Mouse (Mus musculus) ovary, adult 18-20 months (tissue): ENCODE data around the gene Snx9.

Experiments used
- DNase-seq: peaks from one replicate; pipeline ENCODE4 v3.0.0; 2022; ENCODE audit warnings: low spot score, mixed read lengths

Gene Snx9

GRCm38 (mm10) chr17:5926710-5927109, 85.6 kb downstream of the Snx9 start:
- no peak for DNase-seq

GRCm38 (mm10) chr17:5929031-5929430, 87.9 kb downstream of the Snx9 start:
- DNase-seq: no peak

GRCm38 (mm10) chr17:5932161-5932560, 91.0 kb downstream of the Snx9 start:
- DNase-seq: no peak

GRCm38 (mm10) chr17:5934554-5935324, 93.6 kb downstream of the Snx9 start:
- peak; percentile 71 for DNase-seq

- no peak for DNase-seq
These were observed 94.6 kb downstream of the Snx9 start for GRCm38 (mm10) chr17:5935680-5936079.

- DNase-seq: no peak
These were observed 95.1 kb downstream of the Snx9 start for GRCm38 (mm10) chr17:5936276-5936675.

GRCm38 (mm10) chr17:5937441-5937840, 96.3 kb downstream of the Snx9 start:
- peak; percentile 55 for DNase-seq

- DNase-seq: no peak
These were observed 98.7 kb downstream of the Snx9 start for GRCm38 (mm10) chr17:5939871-5940270.

GRCm38 (mm10) chr17:5940792-5941191, 99.7 kb downstream of the Snx9 start:
- peak; percentile 74 for DNase-seq

- DNase-seq: peak; percentile 48
These were observed 100.3 kb downstream of the Snx9 start, which contains the start of gene Synj2 for GRCm38 (mm10) chr17:5941230-5942043. Gene Synj2, plus strand, starts transcription at chr17:5941280.

- no peak for DNase-seq
These were observed 101.0 kb downstream of the Snx9 start for GRCm38 (mm10) chr17:5942156-5942555.

GRCm38 (mm10) chr17:5943053-5943452, 101.9 kb downstream of the Snx9 start:
- no peak for DNase-seq

GRCm38 (mm10) chr17:5947039-5947438, 105.9 kb downstream of the Snx9 start:
- DNase-seq: no peak

GRCm38 (mm10) chr17:5952455-5952854, 111.3 kb downstream of the Snx9 start:
- DNase-seq: no peak

- no peak for DNase-seq
These were observed 115.3 kb downstream of the Snx9 start for GRCm38 (mm10) chr17:5956350-5957000.

GRCm38 (mm10) chr17:5957097-5957496, 116.0 kb downstream of the Snx9 start:
- DNase-seq: no peak

GRCm38 (mm10) chr17:5958229-5958628, 117.1 kb downstream of the Snx9 start:
- no peak for DNase-seq

GRCm38 (mm10) chr17:5958636-5959035, 117.5 kb downstream of the Snx9 start:
- DNase-seq: no peak

GRCm38 (mm10) chr17:5959096-5959495, 118.0 kb downstream of the Snx9 start:
- no peak for DNase-seq

GRCm38 (mm10) chr17:5959802-5960201, 118.7 kb downstream of the Snx9 start:
- DNase-seq: no peak

- DNase-seq: no peak
These were observed 122.6 kb downstream of the Snx9 start for GRCm38 (mm10) chr17:5963766-5964165.

GRCm38 (mm10) chr17:5965084-5965781, 124.1 kb downstream of the Snx9 start:
- DNase-seq: no peak
